Mouse (Mus musculus) thymus, adult 2 months (tissue): ENCODE measurements around the gene Marcks. TPM values are rescaled to one million over a fixed set of nuclear protein-coding genes. Genes with fewer than 3 reads are reported as not detected.
"Not testable (repeated sequence)": the region's sequence is repeated elsewhere in the genome, so short reads cannot be mapped to it uniquely, and the experiment has no call there.

Experiments
- DNase-seq: peaks from one replicate; pipeline ENCODE4 v3.0.0; 2021
- H3K27ac ChIP-seq: fragments of 200-500 bp; 2 replicates; pipeline ENCODE4 v1.5.1; 2012; ENCODE audit warnings: low read length, control low read depth; ENCODE audit not compliant: control insufficient read depth, insufficient read depth
- H3K27me3 ChIP-seq: fragments of 200-500 bp; 2 replicates; pipeline ENCODE4 v1.6.1; 2012; ENCODE audit warnings: mild to moderate bottlenecking, low read length, moderate library complexity, mixed read lengths; ENCODE audit not compliant: control insufficient read depth, insufficient read depth
- H3K36me3 ChIP-seq: fragments of 200-500 bp; 2 replicates; pipeline ENCODE4 v1.6.1; 2012; ENCODE audit warnings: mild to moderate bottlenecking, low read length, moderate library complexity; ENCODE audit not compliant: control insufficient read depth, insufficient read depth
- H3K4me1 ChIP-seq: fragments of 200-500 bp; replicated peaks from 2 replicates; pipeline ENCODE4 v1.6.1; 2012; ENCODE audit warnings: low read length; ENCODE audit not compliant: control insufficient read depth, insufficient read depth
- H3K4me3 ChIP-seq: fragments of 200-500 bp; 2 replicates; pipeline ENCODE4 v1.5.1; 2012; ENCODE audit warnings: mild to moderate bottlenecking, low read length, control low read depth, moderate library complexity; ENCODE audit not compliant: control insufficient read depth, insufficient read depth
- CTCF ChIP-seq: fragments of 200-500 bp; IDR thresholded peaks from 2 replicates; pipeline ENCODE4 v1.5.1; 2012; ENCODE audit warnings: mild to moderate bottlenecking, control low read depth, low read length, moderate library complexity, borderline replicate concordance; ENCODE audit not compliant: control insufficient read depth, poor library complexity, insufficient read depth; ENCODE audit errors: extremely low read depth
- POLR2A ChIP-seq: fragments of 200-500 bp; IDR thresholded peaks from 2 replicates; pipeline ENCODE4 v1.6.1; 2012; ENCODE audit warnings: mild to moderate bottlenecking, low read length, control low read depth, moderate library complexity; ENCODE audit not compliant: control insufficient read depth, poor library complexity, insufficient read depth; ENCODE audit errors: extremely low read depth
- WGBS: fragments of 180-500 bp; shearing (Covaris S2); methylation state at CpG from one replicate; pipeline ENCODE4 v1.1.7; 2018; 5-methylcytosine and 5-hydroxymethylcytosine counted together
- polyA plus RNA-seq: library from polyadenylated mRNA; depleted of rRNA; stranded (reverse); fragments of >200 nt; gene quantifications from 2 replicates; pipeline ENCODE4 v1.2.3, GENCODE M21; 2012; rRNA removed

Marcks gene
- polyA plus RNA-seq, 1 experiment, result 47.7 TPM

- Histone ChIP-seq H3K27ac (no peak overlapping the region), H3K4me1 (no peaks in the 10 kb centered on the region), H3K4me3 (no peak overlapping the region), H3K36me3 (no peaks in the 10 kb centered on the region), H3K27me3 (no peaks in the 10 kb centered on the region)
- DNase-seq, result no peak
- TF ChIP-seq POLR2A (no peak), CTCF (no peak)
- 91% methylated on average over 4 of the region's 4 CpGs for WGBS
These were observed 36.3 kb downstream of the Marcks start for GRCm38 (mm10) chr10:37102227-37103080.

GRCm38 (mm10) chr10:37101733-37102132 is 37.0 kb downstream of the Marcks start:
- Histone ChIP-seq H3K27me3 (no peaks in the 10 kb centered on the region), H3K4me1 (no peaks in the 10 kb centered on the region), H3K27ac (no peak overlapping the region), H3K4me3 (no peak overlapping the region), H3K36me3 (no peaks in the 10 kb centered on the region)
- DNase-seq, result no peak
- TF ChIP-seq CTCF, result no peak
- WGBS, result 97% methylated on average over 2 of the region's 2 CpGs

GRCm38 (mm10) chr10:37096529-37096928 is 42.2 kb downstream of the Marcks start:
- Histone ChIP-seq H3K27ac (no peak overlapping the region), H3K27me3 (no peaks in the 10 kb centered on the region), H3K4me1 (no peaks in the 10 kb centered on the region), H3K36me3 (no peaks in the 10 kb centered on the region), H3K4me3 (no peak overlapping the region)
- no peak for DNase-seq
- TF ChIP-seq POLR2A, result no peak
- no peak for TF ChIP-seq CTCF
- WGBS, result 72% methylated on average over 3 of the region's 3 CpGs

GRCm38 (mm10) chr10:37095803-37096202 is 42.9 kb downstream of the Marcks start:
- 92% methylated on average over 6 of the region's 6 CpGs for WGBS
- no peak for DNase-seq
- H3K4me1 ChIP-seq, result no peaks in the 10 kb centered on the region
- no peak overlapping the region for H3K27ac ChIP-seq
- H3K36me3 ChIP-seq, result no peaks in the 10 kb centered on the region
- TF ChIP-seq POLR2A (no peak), CTCF (no peak)
- no peaks in the 10 kb centered on the region for H3K27me3 ChIP-seq
- H3K4me3 ChIP-seq, result no peak overlapping the region

- Histone ChIP-seq H3K27me3 (no peaks in the 10 kb centered on the region), H3K27ac (no peak overlapping the region), H3K4me3 (no peak overlapping the region), H3K4me1 (no peaks in the 10 kb centered on the region), H3K36me3 (no peaks in the 10 kb centered on the region)
- no peak for TF ChIP-seq CTCF
- TF ChIP-seq POLR2A, result no peak
- no peak for DNase-seq
These were observed 45.4 kb downstream of the Marcks start for GRCm38 (mm10) chr10:37093306-37093705.

- no peaks in the 10 kb centered on the region for H3K36me3 ChIP-seq
- H3K27ac ChIP-seq, result no peak overlapping the region
- H3K27me3 ChIP-seq, result no peaks in the 10 kb centered on the region
- TF ChIP-seq CTCF (no peak), POLR2A (no peak)
- 95% methylated on average over 3 of the region's 3 CpGs for WGBS
- H3K4me1 ChIP-seq, result no peaks in the 10 kb centered on the region
- no peak overlapping the region for H3K4me3 ChIP-seq
- no peak for DNase-seq
These were observed 48.3 kb downstream of the Marcks start for GRCm38 (mm10) chr10:37090411-37090810.

GRCm38 (mm10) chr10:37084071-37084470 is 54.6 kb downstream of the Marcks start:
- DNase-seq, H3K36me3 ChIP-seq, H3K4me1 ChIP-seq, H3K27ac ChIP-seq, H3K4me3 ChIP-seq, H3K27me3 ChIP-seq: not testable (repeated sequence)
- WGBS, result 83% methylated on average over 2 of the region's 2 CpGs

Other genes starting within 250 kb of the Marcks start
- 23.0 and 30.6 TPM in 2 replicates for gene Hdac2, start 164.4 kb downstream of the Marcks start, polyA plus RNA-seq